Mouse (Mus musculus) bone marrow macrophage, adult 2 months (primary cell): ENCODE results near the gene Rab11fip3.

Experiments
- CTCF ChIP-seq: IDR thresholded peaks from 2 replicates; pipeline ENCODE4 v1.5.1; 2012; ENCODE audit warnings: low read depth, mild to moderate bottlenecking, low read length, moderate library complexity
- POLR2A ChIP-seq: IDR thresholded peaks from 2 replicates; pipeline ENCODE4 v1.6.1; 2012; ENCODE audit warnings: mild to moderate bottlenecking, low read depth, low read length, borderline replicate concordance

DNA sequence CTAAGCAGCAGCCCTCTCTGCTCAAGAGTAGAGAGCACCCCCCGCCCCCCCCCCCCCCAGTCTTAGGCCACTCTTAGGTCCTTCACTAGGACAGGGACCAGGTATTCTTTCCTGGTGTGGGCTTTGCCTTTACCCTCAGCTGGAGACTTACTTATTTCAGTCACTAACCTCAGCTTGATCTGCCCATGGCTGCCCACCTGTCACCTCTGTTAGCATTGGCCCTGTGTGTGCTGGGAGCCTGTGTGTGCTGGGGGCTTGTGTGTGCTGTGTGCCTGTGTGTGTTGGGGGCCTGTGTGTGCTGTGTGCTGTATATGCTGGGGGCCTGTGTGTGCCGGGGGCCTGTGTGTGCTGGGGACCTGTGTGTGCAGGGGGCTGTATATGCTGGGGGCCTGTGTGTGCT lies 114.7 kb downstream of the Rab11fip3 start:
- TF ChIP-seq POLR2A, result no peak
- TF ChIP-seq CTCF, result no peak
